Mouse (Mus musculus): Measurements from ENCODE around the gene Esrrg. TPM values are rescaled to one million over a fixed set of nuclear protein-coding genes. Genes with fewer than 3 reads are reported as not detected.

Gene Esrrg
- total and polyA plus RNA-seq, 3 experiments = 14.0 to 48.5 (median 45.2) TPM

- Histone ChIP-seq H3K79me2 (replicated peaks; ENCODE audit: control insufficient read depth, insufficient read depth, low read length) (no peaks in the 10 kb centered on the region), H3K4me3 (peak overlapping the region; percentile 53), H3K9ac (ENCODE audit: low read depth, low read length) (peak overlapping the region; percentile 82), H3K4me1 (ENCODE audit: control insufficient read depth, insufficient read depth, low read length) (no peaks in the 10 kb centered on the region), H3K27ac (peak overlapping the region; percentile 79), H3K27me3 (ENCODE audit: control insufficient read depth, insufficient read depth, low read length) (peaks cover 7% of the 10 kb centered on the region), H3K36me3 (ENCODE audit: control insufficient read depth, insufficient read depth, low read length) (no peaks in the 10 kb centered on the region)
- TF ChIP-seq EP300 (IDR thresholded peaks at IDR 0.05; ENCODE audit: insufficient read depth, low read depth, low read length) = no peak
- 0 out of 2 replicates have a peak, but pooled peaks have one; percentile 15 for TF ChIP-seq CTCF (IDR thresholded peaks at IDR 0.05)
- DNase-seq = peak; percentile 61 to 64
- WGBS = under 1% methylated on average over 71 of the region's 72 CpGs
- intact Hi-C loops (cut with DNase I) = loop anchor here (10.0 kb wide), 1 partner anchor 156 kb away; no protein-coding TSS in a partner anchor
These were observed 646 bp downstream of the Esrrg start for GRCm38 (mm10) chr1:187609021-187609852.

- DNase-seq = peak; percentile 46 to 48
- WGBS = 3% methylated on average over 16 of the region's 16 CpGs
- peak overlapping the region; percentile 82 for H3K9ac ChIP-seq (ENCODE audit: low read depth, low read length)
- H3K27me3 ChIP-seq (ENCODE audit: control insufficient read depth, insufficient read depth, low read length) = peaks cover 7% of the 10 kb centered on the region
- H3K79me2 ChIP-seq (replicated peaks; ENCODE audit: control insufficient read depth, insufficient read depth, low read length) = no peaks in the 10 kb centered on the region
- no peaks in the 10 kb centered on the region for H3K4me1 ChIP-seq (ENCODE audit: control insufficient read depth, insufficient read depth, low read length)
- no peaks in the 10 kb centered on the region for H3K36me3 ChIP-seq (ENCODE audit: control insufficient read depth, insufficient read depth, low read length)
- TF ChIP-seq POLR2A (IDR thresholded peaks at IDR 0.05; ENCODE audit: insufficient read depth, low read depth, low read length) = no peak
- no peak for TF ChIP-seq EP300 (IDR thresholded peaks at IDR 0.05; ENCODE audit: insufficient read depth, low read depth, low read length)
- TF ChIP-seq CTCF (IDR thresholded peaks at IDR 0.05) = no peak
- peak overlapping the region; percentile 53 for H3K4me3 ChIP-seq
- intact Hi-C loops (cut with DNase I) = loop anchor here (10.0 kb wide), 2 partner anchors 85 to 155 kb away; no protein-coding TSS in a partner anchor
- H3K27ac ChIP-seq = peak overlapping the region; percentile 79
These were observed 1.3 kb downstream of the Esrrg start for GRCm38 (mm10) chr1:187609853-187610230.

GRCm38 (mm10) chr1:187610336-187610948 is 1.9 kb downstream of the Esrrg start:
- TF ChIP-seq POLR2A (IDR thresholded peaks at IDR 0.05; ENCODE audit: insufficient read depth, low read depth, low read length) = no peak
- TF ChIP-seq CTCF (IDR thresholded peaks at IDR 0.05) = no peak
- no peak for TF ChIP-seq EP300 (IDR thresholded peaks at IDR 0.05; ENCODE audit: insufficient read depth, low read depth, low read length)
- intact Hi-C loops (cut with DNase I) = loop anchor here (10.0 kb wide), 1 partner anchor 84 kb away; no protein-coding TSS in a partner anchor
- Histone ChIP-seq H3K27ac (no peak overlapping the region; the same call in 1 of the 2 replicates), H3K27me3 (ENCODE audit: control insufficient read depth, insufficient read depth, low read length) (peaks cover 7% of the 10 kb centered on the region), H3K4me1 (ENCODE audit: control insufficient read depth, insufficient read depth, low read length) (no peaks in the 10 kb centered on the region), H3K79me2 (replicated peaks; ENCODE audit: control insufficient read depth, insufficient read depth, low read length) (no peaks in the 10 kb centered on the region), H3K36me3 (ENCODE audit: control insufficient read depth, insufficient read depth, low read length) (no peaks in the 10 kb centered on the region), H3K9ac (ENCODE audit: low read depth, low read length) (no peak overlapping the region), H3K4me3 (no peak overlapping the region)
- 38% methylated on average over 9 of the region's 9 CpGs for WGBS
- peak; percentile 9 to 25 for DNase-seq

- intact Hi-C loops (cut with DNase I) = loop anchor here (10.0 kb wide), 1 partner anchor 83 kb away; no protein-coding TSS in a partner anchor
- H3K27me3 ChIP-seq (ENCODE audit: control insufficient read depth, insufficient read depth, low read length) = peaks cover 7% of the 10 kb centered on the region
- 37% methylated on average over 5 of the region's 5 CpGs for WGBS
- H3K9ac ChIP-seq (ENCODE audit: low read depth, low read length) = no peak overlapping the region
- TF ChIP-seq EP300 (IDR thresholded peaks at IDR 0.05; ENCODE audit: insufficient read depth, low read depth, low read length) (no peak), CTCF (IDR thresholded peaks at IDR 0.05) (no peak), POLR2A (IDR thresholded peaks at IDR 0.05; ENCODE audit: insufficient read depth, low read depth, low read length) (no peak)
- no peaks in the 10 kb centered on the region for H3K79me2 ChIP-seq (replicated peaks; ENCODE audit: control insufficient read depth, insufficient read depth, low read length)
- no peak overlapping the region for H3K27ac ChIP-seq
- H3K4me1 ChIP-seq (ENCODE audit: control insufficient read depth, insufficient read depth, low read length) = no peaks in the 10 kb centered on the region
- no peaks in the 10 kb centered on the region for H3K36me3 ChIP-seq (ENCODE audit: control insufficient read depth, insufficient read depth, low read length)
- H3K4me3 ChIP-seq = no peak overlapping the region
- DNase-seq = no peak
These were observed 3.3 kb downstream of the Esrrg start for GRCm38 (mm10) chr1:187611925-187612324.

GRCm38 (mm10) chr1:187613277-187613676 is 4.7 kb downstream of the Esrrg start:
- Histone ChIP-seq H3K27ac (no peak overlapping the region), H3K4me3 (no peak overlapping the region), H3K27me3 (ENCODE audit: control insufficient read depth, insufficient read depth, low read length) (peaks cover 3% of the 10 kb centered on the region; the same call in 1 of the 2 replicates), H3K9ac (ENCODE audit: low read depth, low read length) (no peak overlapping the region), H3K36me3 (ENCODE audit: control insufficient read depth, insufficient read depth, low read length) (no peaks in the 10 kb centered on the region), H3K79me2 (replicated peaks; ENCODE audit: control insufficient read depth, insufficient read depth, low read length) (no peaks in the 10 kb centered on the region), H3K4me1 (ENCODE audit: control insufficient read depth, insufficient read depth, low read length) (no peaks in the 10 kb centered on the region)
- no peak for DNase-seq
- 75% methylated on average over 3 of the region's 3 CpGs for WGBS
- intact Hi-C loops (cut with DNase I) = loop anchor here (10.0 kb wide), 1 partner anchor 82 kb away; no protein-coding TSS in a partner anchor
- no peak for TF ChIP-seq EP300 (IDR thresholded peaks at IDR 0.05; ENCODE audit: insufficient read depth, low read depth, low read length)
- TF ChIP-seq POLR2A (IDR thresholded peaks at IDR 0.05; ENCODE audit: insufficient read depth, low read depth, low read length) = no peak
- no peak for TF ChIP-seq CTCF (IDR thresholded peaks at IDR 0.05)
